20 mouse cellular contexts compared by ENCODE assay signal in the genomic region with DNA sequence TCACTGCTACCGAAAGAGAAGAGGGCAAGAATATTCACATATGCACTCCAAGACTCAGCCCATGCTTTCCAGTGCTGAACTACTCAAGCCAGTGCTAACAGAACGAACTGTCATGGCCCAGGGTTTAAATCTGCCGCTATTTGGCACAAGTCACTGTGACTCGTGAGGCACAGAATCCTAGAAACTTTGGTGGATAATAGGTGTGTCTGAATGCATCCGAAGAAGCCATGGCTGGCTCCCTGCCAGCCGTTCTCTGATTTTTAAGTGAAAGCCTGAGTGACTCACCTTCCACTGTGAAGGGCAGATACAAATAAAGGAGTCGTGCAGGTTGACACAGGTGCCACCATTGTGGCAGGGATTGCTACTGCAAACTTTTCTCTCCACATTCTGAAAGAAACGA. TPM values are rescaled to one million over a fixed set of nuclear protein-coding genes. Genes with fewer than 3 reads are reported as not detected.
DNase-seq lines count a peak whose midpoint lies in the region; ATAC-seq and TF ChIP-seq lines count a peak whose summit lies in the region.
"Had no signal": no experiment of that assay in that cellular context is flagged by ENCODE, and none has a peak within 500 bp of the region (broad histone marks: within the 10 kb centered on the region; RNA-seq: fewer than 3 reads in every experiment).

No protein-coding gene starts in this region.

- no peak overlapping the region for H3K27ac ChIP-seq in gastrocnemius, adult 2 months
- H3K27ac ChIP-seq in stomach, embryonic 14.5 days (ENCODE audit: low read length) = no peak overlapping the region
- no peak overlapping the region for H3K27ac ChIP-seq in stomach, postnatal 0 days (replicated peaks)
- H3K27ac ChIP-seq in stomach, embryonic 15.5 days = no peak overlapping the region
- no peak overlapping the region for H3K27ac ChIP-seq in midbrain, embryonic 10.5 days (replicated peaks)
- H3K27ac ChIP-seq: forebrain, embryonic 15.5 days; heart, embryonic 10.5 days; hindbrain, embryonic 12.5 days had no signal

- CTCF ChIA-PET in Patski (lab: Charles Lee) = no interaction called here

- peak; percentile 58; the same call in 1 of the 2 replicates for ATAC-seq in stomach, embryonic 14.5 days (ENCODE audit: insufficient number of reproducible peaks, insufficient read depth, low FRiP score, low read depth)
- no peak; the same call in 1 of the 2 replicates for ATAC-seq in stomach, postnatal 0 days (ENCODE audit: low FRiP score, low TSS enrichment)
- peak; percentile 21 for ATAC-seq in Patski
- peak; percentile 43; the same call in 1 of the 2 replicates for ATAC-seq in stomach, embryonic 15.5 days (ENCODE audit: insufficient read depth, low FRiP score, low read depth)
- ATAC-seq: forebrain, embryonic 15.5 days; hindbrain, embryonic 16.5 days; inflammation-experienced regulatory T-cells, adult 6 months had no signal

- in situ Hi-C loops in Patski (cut with MboI; ENCODE audit: low pct_unique_long_range_greater_than_20kb) = no loop called here

- H3K9me3 ChIP-seq in stomach, embryonic 14.5 days (ENCODE audit: control insufficient read depth, low read depth, low read length) = no peaks in the 10 kb centered on the region
- no peaks in the 10 kb centered on the region for H3K9me3 ChIP-seq in stomach, postnatal 0 days (ENCODE audit: control insufficient read depth, low read length)
- no peaks in the 10 kb centered on the region for H3K9me3 ChIP-seq in stomach, embryonic 15.5 days
- H3K9me3 ChIP-seq in midbrain, embryonic 10.5 days (replicated peaks) = no peaks in the 10 kb centered on the region
- H3K9me3 ChIP-seq: forebrain, embryonic 15.5 days; heart, embryonic 10.5 days; hindbrain, embryonic 12.5 days had no signal

- 73% methylated on average over 8 of the region's 8 CpGs for WGBS in stomach, embryonic 14.5 days
- 54% methylated on average over 8 of the region's 8 CpGs for WGBS in stomach, postnatal 0 days
- WGBS in stomach, embryonic 15.5 days = 65% methylated on average over 8 of the region's 8 CpGs
- 86% methylated on average over 8 of the region's 8 CpGs for WGBS in midbrain, embryonic 10.5 days

- no peak overlapping the region for H3K9ac ChIP-seq in stomach, embryonic 14.5 days (replicated peaks; ENCODE audit: low read depth, low read length)
- no peak overlapping the region for H3K9ac ChIP-seq in stomach, postnatal 0 days (ENCODE audit: low read length)
- H3K9ac ChIP-seq in stomach, embryonic 15.5 days = no peak overlapping the region
- H3K9ac ChIP-seq: forebrain, embryonic 15.5 days; hindbrain, embryonic 12.5 days had no signal

- intact Hi-C loops in gastrocnemius, adult 2 months (cut with DNase I) = no loop called here

- no peaks in the 10 kb centered on the region for H3K4me1 ChIP-seq in stomach, embryonic 14.5 days (ENCODE audit: control insufficient read depth, insufficient read depth, low read length)
- H3K4me1 ChIP-seq in stomach, postnatal 0 days (replicated peaks; ENCODE audit: control insufficient read depth, insufficient read depth) = no peaks in the 10 kb centered on the region
- no peaks in the 10 kb centered on the region for H3K4me1 ChIP-seq in stomach, embryonic 15.5 days
- peaks cover 7% of the 10 kb centered on the region for H3K4me1 ChIP-seq in midbrain, embryonic 10.5 days
- H3K4me1 ChIP-seq: forebrain, embryonic 15.5 days; heart, embryonic 10.5 days had no signal

- no peaks in the 10 kb centered on the region for H3K27me3 ChIP-seq in stomach, embryonic 14.5 days (ENCODE audit: control insufficient read depth, insufficient read depth, low read length)
- no peaks in the 10 kb centered on the region for H3K27me3 ChIP-seq in stomach, postnatal 0 days (ENCODE audit: control insufficient read depth, insufficient read depth, low read length)
- no peaks in the 10 kb centered on the region for H3K27me3 ChIP-seq in Patski
- H3K27me3 ChIP-seq in stomach, embryonic 15.5 days (replicated peaks) = no peaks in the 10 kb centered on the region
- no peaks in the 10 kb centered on the region for H3K27me3 ChIP-seq in midbrain, embryonic 10.5 days (ENCODE audit: low read depth, poor library complexity, severe bottlenecking)
- H3K27me3 ChIP-seq: forebrain, embryonic 15.5 days; hindbrain, embryonic 12.5 days had no signal

- no peaks in the 10 kb centered on the region for H3K36me3 ChIP-seq in stomach, embryonic 14.5 days (ENCODE audit: control insufficient read depth, insufficient read depth, low read length)
- no peaks in the 10 kb centered on the region for H3K36me3 ChIP-seq in stomach, postnatal 0 days (ENCODE audit: control insufficient read depth, insufficient read depth, low read length)
- H3K36me3 ChIP-seq in stomach, embryonic 15.5 days = no peaks in the 10 kb centered on the region
- no peaks in the 10 kb centered on the region for H3K36me3 ChIP-seq in midbrain, embryonic 10.5 days
- H3K36me3 ChIP-seq: forebrain, embryonic 15.5 days; heart, embryonic 10.5 days; hindbrain, embryonic 12.5 days had no signal

- no peak overlapping the region for H3K4me3 ChIP-seq in gastrocnemius, adult 2 months
- H3K4me3 ChIP-seq in stomach, embryonic 14.5 days (ENCODE audit: low read depth, low read length) = no peak overlapping the region
- H3K4me3 ChIP-seq in stomach, postnatal 0 days (ENCODE audit: low read depth, low read length) = no peak overlapping the region
- H3K4me3 ChIP-seq in stomach, embryonic 15.5 days (replicated peaks) = no peak overlapping the region
- no peak overlapping the region for H3K4me3 ChIP-seq in midbrain, embryonic 10.5 days
- H3K4me3 ChIP-seq: forebrain, embryonic 15.5 days; heart, embryonic 10.5 days; hindbrain, embryonic 12.5 days had no signal

- no peak for TF ChIP-seq EP300 in stomach, postnatal 0 days (optimal IDR thresholded peaks at IDR 0.05)

- POLR2A ChIA-PET in Patski (lab: Charles Lee) = no interaction called here

- no peak overlapping the region for H3K4me2 ChIP-seq in stomach, embryonic 14.5 days (replicated peaks; ENCODE audit: low read depth, low read length)
- H3K4me2 ChIP-seq in stomach, postnatal 0 days (replicated peaks; ENCODE audit: low read depth) = no peak overlapping the region
- H3K4me2 ChIP-seq in stomach, embryonic 15.5 days = no peak overlapping the region
- H3K4me2 ChIP-seq: forebrain, embryonic 15.5 days; hindbrain, embryonic 12.5 days had no signal

- no peak for TF ChIP-seq CTCF in gastrocnemius, adult 2 months (IDR thresholded peaks at IDR 0.05)
- no peak for TF ChIP-seq CTCF in stomach, postnatal 0 days (IDR thresholded peaks at IDR 0.05; ENCODE audit: low read depth)
- no peak for TF ChIP-seq CTCF in Patski (IDR thresholded peaks at IDR 0.05)

- peak; percentile 21 for DNase-seq in gastrocnemius, adult 2 months
- no peak for DNase-seq in gastrocnemius, postnatal 25 days
- DNase-seq in stomach, postnatal 0 days (ENCODE audit: low spot score) = no peak
- DNase-seq in Patski (ENCODE audit: low read depth, low spot score) = no peak
- DNase-seq in adrenal gland, postnatal 36 days = no peak
- DNase-seq in midbrain, embryonic 10.5 days (ENCODE audit: low spot score) = no peak
- DNase-seq: adrenal gland, adult 2 months; adrenal gland, postnatal 25 days; cerebellum, adult 2 months; gastrocnemius, postnatal 14 days; heart, postnatal 10 days; heart, postnatal 4 days had no signal

RNA-seq across cellular contexts. Expression of a gene that starts 5.1 kb away (rescaled TPM):
- under 1 TPM; 0.05 to 0.06 TPM for total RNA-seq in gastrocnemius, adult 2 months (2021)
- total RNA-seq in gastrocnemius, postnatal 25 days (2021) = under 1 TPM; 0.05 to 0.08 TPM
- 0.04 and 0.07 TPM in 2 replicates for polyA plus RNA-seq in stomach, embryonic 14.5 days (2014; fragmentation: Nextera tagmentation; extraction: Ambion mirVana)
- 0.05 TPM in 2 replicates for polyA plus RNA-seq in stomach, postnatal 0 days (2015; fragmentation: Nextera tagmentation; extraction: Ambion mirVana)
- polyA plus RNA-seq in Patski (2021) = 1.1 TPM
- 1.2 and 1.3 TPM in 2 replicates for polyA plus RNA-seq in stomach, embryonic 15.5 days (2015; fragmentation: Nextera tagmentation; extraction: Ambion mirVana)
- total RNA-seq in adrenal gland, postnatal 36 days (2021) = under 1 TPM; 0.26 to 0.33 TPM
- 0.48 and 0.50 TPM in 2 replicates for polyA plus RNA-seq in midbrain, embryonic 10.5 days (2016; fragmentation: Nextera tagmentation; extraction: Ambion mirVana)
- total RNA-seq: granulocyte monocyte progenitor cell, adult 5-6 weeks had no signal

RNA-seq across cellular contexts. Expression of a gene that starts 58.0 kb away (rescaled TPM):
- 1 to 10 TPM; 3.6 to 6.4 TPM for total RNA-seq in gastrocnemius, adult 2 months (2021)
- total RNA-seq in gastrocnemius, postnatal 25 days (2021) = 1 to 10 TPM; 3.8 to 4.6 TPM
- polyA plus RNA-seq in stomach, embryonic 14.5 days (2014; fragmentation: Nextera tagmentation; extraction: Ambion mirVana) = 11.9 and 13.4 TPM in 2 replicates
- 6.9 and 7.2 TPM in 2 replicates for polyA plus RNA-seq in stomach, postnatal 0 days (2015; fragmentation: Nextera tagmentation; extraction: Ambion mirVana)
- 8.0 TPM for polyA plus RNA-seq in Patski (2021)
- polyA plus RNA-seq in stomach, embryonic 15.5 days (2015; fragmentation: Nextera tagmentation; extraction: Ambion mirVana) = 7.6 and 11.0 TPM in 2 replicates
- 1 to 10 TPM; 3.7 to 7.9 TPM for total RNA-seq in adrenal gland, postnatal 36 days (2021)
- polyA plus RNA-seq in midbrain, embryonic 10.5 days (2016; fragmentation: Nextera tagmentation; extraction: Ambion mirVana) = 9.3 and 9.5 TPM in 2 replicates
